Mouse (Mus musculus) kidney, postnatal 36 days (tissue): ENCODE data around the gene Pdlim1.

Experiments
- DNase-seq, 2 experiments: peaks; one replicate each; pipeline ENCODE4 v3.0.0; 2021 to 2022; ENCODE audit warnings: mixed read lengths in 2 of 2

Pdlim1 gene

DNA sequence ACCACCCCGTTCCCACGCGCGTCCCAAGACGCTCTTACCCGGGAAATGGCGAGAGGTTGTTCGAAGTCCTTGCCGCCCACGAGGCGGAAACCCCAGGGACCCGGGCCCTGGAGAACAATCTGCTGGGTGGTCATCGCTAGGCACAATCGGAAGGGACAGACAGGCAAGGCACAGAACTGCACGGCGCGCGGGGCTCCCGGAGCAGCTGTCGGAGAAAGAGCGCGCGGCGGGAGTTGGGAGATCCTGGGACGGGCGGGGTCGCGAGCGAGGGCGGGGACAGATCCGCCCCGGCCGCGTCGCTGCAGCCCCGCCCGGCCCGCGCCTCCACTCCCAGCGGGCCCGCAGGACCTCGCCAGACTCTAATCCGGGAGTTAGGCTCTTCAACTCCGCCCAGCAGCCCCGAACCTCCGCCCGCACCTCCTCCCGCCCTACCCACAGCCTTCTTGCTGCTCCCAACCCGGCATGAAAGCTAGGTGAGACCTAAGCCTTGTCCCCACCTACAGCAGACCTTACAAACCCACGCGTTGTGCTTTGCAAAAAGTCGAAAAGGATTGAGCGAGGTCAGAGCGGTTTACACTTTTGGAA, at the start of gene Pdlim1:
Gene Pdlim1 (minus strand): TSS at position 535 of the 585 bp plus-strand sequence.
- DNase-seq, result peak; percentile 56 to 75

DNA sequence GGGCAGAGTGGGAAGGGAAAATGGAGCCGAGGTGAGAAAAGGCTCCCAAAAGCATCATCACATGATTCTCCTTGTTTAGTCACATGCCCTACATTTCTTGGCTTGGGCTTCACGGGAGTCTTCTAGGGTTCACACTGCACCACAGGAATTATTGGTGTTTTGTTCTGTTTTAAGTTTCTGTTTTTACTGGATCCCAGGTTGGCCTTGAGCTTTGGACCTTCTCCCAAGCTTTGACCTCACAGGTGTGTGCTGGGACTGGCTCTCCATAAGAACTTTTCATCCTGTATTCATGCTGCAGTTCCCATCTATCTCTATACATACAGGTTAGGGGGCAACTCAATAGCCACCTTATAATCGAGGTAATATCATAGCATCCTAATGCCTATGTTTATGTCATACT, 47.6 kb upstream of the Pdlim1 start:
- no peak for DNase-seq

DNA sequence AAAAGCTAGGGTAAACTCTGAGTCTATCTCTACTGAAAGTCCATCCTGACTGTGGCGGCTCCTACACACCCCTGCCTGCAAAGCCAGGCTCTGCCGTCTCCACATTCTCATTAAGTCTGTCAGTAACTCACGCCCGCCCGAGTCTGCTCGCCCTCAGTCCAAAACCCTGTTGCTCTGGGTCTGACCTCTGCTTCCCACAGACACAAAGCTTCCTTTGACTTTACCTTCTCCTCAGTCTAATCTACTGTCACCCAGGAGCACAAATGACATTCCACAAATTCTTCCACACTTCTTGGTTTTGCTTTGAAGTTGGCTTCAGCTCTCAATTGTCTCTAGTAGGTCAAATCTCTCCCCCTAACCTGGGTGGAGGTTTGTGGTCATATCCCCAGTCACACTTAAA, 46.9 kb upstream of the Pdlim1 start:
- no peak for DNase-seq

DNA sequence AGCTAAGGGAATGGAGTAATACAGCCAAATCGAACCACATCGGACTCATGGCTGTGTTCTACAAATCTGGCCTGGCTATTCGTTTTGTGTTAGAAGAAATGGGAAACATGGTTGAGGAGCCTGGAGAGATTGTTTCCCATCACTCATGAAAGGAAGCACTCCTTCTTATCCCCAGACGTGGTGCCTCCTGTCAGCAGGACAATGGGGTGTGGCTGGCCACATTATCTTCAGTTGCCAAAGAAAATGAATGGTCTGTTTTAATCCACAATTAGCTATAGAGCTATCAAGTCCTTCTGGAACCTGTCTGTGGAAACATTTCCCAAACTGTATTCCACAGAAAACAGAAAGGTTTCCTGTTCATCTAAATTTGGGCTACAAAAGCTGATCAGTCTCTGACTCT, 45.4 kb upstream of the Pdlim1 start:
- DNase-seq, result no peak

DNA sequence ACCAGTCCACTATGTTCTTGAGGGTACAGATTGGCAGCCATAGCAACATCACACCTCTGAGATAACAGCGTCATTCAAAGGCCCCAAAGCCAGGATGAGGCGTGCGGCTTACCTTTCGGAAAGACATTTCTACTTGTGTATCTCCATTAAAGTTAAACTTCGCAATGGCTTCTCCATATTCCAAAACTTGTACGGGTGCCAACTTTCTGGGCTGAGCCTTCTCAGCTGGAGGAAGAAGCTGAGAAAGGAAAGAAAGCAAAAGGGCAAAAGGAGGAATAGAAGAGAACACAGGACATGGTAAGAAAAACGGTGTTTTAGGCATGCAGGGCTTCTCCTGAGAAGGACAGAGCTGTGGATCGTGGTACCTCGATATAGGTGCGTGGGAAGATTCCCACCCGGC, 42.6 kb upstream of the Pdlim1 start:
- no peak for DNase-seq

DNA sequence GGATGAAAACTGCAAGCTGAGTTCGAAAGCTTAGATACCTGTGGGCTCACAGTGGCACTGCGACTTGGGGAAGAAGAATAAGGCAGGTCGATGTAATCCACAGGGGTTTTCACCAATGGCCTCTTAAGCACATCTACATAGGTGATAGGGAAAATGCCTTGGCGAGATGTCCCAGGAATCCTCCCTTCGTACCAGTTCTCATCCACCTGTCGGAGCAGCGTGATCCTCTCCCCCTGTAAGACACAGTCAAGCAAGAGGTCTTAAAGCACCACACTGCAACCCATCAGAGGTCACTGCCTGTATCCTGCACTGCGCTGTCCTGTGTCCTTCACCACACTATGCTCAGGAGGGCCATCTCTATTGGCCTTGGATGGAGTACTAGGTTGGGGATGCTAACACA, 40.0 kb upstream of the Pdlim1 start:
- DNase-seq, result no peak

DNA sequence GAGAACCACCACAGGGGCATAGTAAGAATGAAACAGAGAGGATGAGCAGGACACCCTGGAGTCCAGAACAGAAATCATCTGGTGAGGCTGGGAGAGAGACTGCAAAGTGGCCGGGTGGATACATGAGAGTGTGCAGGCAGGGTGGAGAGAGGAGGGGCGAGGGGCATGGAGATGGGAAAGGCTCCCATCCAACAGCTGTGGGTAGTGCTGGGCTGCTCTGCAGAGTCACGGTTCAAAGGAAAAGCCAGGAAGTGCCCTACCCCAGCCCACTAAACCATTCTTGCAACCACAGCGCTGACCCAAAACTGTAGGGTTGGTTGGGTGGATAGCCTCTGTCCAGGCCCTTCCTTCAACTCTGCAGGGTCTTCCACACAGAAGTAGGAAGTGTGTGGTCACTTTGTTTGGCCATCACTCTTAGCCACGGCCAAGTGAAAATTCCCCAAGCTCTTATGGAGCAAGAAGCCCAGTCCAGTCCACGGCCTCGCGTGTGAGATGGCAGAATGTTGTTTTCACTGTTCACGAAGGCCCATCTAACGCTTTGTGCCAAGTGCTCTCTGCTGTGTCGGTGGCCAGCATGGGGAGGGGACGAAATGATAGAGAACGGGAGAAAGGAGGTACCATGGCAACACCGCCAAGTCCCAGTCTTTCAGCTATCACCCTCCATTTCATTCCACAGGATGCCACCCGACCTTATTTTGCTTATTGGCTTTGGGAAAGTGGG, 38.9 kb upstream of the Pdlim1 start:
- no peak for DNase-seq

DNA sequence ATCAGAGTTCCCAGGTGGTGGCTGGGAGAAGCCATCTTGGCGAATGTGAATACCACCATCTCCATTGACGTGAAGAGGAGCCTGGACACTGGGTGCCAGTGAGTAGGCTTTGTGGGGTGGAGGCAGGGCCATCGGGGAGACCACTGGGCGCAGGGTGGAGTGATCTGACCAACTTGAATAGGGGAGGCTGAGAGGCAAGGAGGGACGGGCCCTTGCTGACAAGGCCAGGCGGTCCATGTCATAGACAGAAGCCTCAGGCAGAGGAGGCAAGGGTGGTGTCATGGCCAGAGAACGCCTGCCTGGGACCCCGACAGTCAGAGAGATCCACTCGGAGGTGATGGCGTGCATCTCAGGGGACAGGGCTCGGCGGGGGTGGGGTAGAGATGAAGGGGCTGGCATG, 38.3 kb upstream of the Pdlim1 start:
- DNase-seq, result no peak

DNA sequence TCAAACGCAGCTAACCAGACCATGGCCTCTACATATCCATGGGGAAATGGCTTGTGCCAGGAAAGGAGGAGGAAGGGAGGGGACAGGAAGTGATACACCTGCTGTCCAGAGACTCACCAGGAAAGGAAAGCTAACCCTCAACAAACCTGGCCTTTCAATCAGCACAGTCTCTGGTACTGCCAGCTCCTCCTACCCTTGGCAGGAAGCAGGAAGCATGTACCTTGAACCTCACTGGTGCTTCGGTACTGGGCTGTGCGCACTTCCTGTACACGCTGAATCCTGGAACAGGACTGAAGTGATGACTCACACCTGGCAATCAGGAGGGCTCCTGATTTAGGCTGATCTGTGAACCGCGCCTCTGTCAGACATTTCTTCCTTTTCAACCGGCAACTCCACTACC, 35.9 kb upstream of the Pdlim1 start:
- DNase-seq, result no peak

DNA sequence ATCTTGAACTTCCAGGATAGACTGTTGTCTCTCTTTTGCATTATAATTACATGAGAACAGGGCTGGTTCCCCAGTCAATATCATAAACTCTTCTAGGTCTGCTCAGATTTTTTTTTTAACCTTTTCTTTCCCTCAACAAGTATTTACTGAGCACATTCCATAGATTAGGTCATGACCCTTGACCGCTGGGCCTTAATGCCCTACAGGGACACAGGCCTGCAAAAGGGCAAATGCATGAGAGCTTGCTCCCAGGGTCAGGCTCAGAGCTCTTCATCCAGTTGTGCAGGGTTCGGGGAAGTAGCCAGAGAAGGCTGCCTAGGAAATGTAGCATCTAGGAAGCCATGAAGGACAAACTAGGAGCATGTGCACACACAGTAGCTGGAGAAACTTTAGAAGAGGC, 35.0 kb upstream of the Pdlim1 start:
- no peak for DNase-seq

DNA sequence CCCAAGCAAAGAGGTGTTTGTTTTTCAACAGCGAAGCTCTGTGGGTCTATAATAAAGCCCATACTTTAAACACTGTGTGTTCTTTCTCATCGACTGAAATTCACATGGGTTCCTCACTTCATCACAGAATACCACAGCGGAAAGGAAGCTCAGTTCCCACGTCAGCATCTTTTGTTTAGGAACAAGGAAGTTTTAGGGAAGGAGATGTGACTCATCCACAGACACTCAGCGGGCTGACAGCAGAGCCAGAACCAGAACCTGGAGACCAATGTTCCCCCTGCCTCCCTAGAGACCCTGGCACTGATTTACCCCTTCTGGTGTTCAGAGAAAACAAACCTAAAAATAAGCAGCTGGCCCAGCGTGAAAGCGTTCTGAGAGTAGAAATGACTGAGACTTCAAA, 33.8 kb upstream of the Pdlim1 start:
- no peak for DNase-seq

DNA sequence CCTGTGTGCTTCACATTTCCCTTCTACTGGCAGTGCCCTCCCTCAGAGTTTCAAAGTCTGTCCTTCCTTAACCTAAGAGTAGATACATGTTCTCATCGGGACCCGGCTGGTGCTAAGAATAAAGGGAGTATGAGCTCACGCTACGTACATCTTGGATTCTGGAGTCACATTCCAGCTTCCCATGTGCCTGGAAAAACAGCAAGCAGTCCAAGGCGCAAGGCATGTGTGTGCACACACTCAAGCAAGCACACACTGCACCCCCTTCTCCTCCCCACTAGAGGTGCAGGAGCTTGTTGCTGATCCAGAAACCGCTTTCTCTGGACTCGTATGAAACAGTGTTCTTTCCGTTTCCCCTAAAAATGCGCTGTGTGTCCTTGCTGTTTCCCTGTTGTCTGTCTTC, 31.3 kb upstream of the Pdlim1 start:
- DNase-seq, result no peak

DNA sequence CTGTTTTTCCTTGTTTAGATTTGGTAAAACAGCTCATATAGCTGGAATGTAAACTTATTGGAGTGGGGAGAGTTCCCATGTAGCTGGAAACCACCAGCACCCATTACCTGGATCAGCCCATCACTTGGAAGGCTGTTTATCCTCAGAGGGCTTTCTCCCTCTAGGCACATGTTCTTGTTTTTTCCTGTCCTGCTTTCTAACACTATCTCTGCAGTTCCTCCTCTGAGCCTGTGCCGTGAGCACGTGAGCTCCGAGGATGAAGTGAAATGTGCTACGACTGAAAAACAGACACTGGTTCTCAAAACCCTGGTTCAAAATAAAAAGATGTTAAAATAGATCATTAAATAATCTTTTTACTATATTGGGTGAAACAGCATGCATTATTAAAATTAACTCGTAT, 30.8 kb upstream of the Pdlim1 start:
- DNase-seq, result no peak

DNA sequence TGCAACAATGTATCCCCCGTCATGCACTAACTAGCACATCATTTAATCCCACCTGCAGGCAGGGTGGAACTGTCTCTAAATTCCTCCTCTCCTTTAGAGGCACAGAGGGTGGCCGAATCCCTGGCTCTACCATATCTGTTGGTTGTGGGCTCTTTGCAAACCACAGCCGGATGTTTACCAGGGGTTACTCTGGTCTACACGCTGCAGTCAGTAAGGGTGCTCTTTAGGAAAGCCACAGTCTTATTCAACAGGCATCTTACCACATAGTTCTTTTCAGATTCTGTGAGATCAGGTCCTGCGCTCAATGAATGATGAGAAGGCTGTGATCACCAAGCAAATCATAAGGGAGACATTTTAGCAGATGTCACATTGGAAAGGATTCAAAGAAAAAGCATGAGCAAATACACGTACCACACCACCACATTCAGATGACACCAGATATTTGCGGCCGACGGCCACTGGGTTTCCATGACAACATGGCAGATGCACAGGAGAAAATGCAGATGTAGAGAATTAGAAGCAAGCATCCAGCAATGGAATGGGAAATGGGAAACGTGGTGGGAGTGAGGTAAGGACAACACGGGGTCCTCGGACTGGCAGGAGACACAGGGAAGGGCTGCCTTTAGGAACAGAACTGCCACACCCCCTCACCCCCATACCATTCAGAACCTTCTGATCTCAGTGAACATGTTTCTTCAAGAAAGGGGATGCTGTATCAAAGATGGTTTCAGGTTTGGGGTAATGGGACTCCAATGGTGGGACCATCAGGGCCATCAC, 28.5 kb upstream of the Pdlim1 start:
- no peak for DNase-seq

DNA sequence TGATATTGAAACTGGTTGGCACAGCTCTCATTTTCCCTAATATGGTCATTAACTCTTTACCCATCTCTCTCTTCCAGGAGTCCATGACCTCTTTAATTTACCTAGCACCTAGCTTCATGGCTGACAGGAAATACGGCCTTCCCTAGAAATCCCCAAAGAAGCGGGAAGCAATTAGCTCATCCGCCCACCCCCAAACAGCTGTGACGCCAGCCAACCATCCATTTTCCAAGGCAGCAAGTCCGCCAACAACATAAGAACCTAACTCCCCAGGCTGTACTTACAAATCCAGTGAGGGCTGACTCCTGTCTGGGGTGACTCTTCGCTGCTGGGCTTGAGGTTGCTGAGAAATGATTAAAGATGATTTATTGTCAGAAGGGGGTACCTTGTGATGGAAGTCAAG, 27.5 kb upstream of the Pdlim1 start:
- DNase-seq, result no peak

DNA sequence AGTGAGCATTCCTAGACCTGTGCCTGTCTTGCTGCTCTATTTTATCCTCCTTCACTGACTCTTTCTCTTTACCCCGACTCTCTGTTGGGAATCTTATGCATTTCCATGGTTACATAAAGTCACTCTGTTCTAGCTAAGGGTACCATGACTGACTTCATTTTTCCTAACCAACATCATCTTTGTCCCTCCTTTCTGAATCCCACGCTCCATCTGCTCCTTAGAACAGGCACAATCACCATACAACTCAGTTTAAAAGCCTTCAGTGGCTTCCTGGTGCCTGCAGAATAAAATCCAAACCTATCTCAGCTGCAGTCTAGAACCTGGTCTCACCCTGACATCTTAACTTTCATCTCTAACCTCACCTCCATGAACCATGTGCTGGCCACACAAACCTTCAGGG, 26.9 kb upstream of the Pdlim1 start:
- no peak for DNase-seq

DNA sequence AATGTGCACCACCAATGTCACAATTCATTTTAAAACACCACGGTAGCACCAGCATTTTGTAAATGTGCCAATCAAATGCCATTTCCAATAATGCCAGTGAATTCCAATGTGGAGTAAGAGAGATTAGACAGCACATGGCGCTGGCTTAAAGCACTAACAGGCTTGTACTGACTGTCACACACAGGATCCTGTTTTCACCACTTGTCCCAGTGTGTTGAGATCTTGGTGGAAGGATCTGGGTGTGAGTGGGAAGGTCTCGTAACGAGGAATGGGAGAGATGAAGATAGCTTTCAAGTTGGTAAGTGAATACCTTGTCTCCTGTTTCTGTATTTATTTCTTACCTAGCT, 26.1 kb upstream of the Pdlim1 start:
- DNase-seq, result no peak

DNA sequence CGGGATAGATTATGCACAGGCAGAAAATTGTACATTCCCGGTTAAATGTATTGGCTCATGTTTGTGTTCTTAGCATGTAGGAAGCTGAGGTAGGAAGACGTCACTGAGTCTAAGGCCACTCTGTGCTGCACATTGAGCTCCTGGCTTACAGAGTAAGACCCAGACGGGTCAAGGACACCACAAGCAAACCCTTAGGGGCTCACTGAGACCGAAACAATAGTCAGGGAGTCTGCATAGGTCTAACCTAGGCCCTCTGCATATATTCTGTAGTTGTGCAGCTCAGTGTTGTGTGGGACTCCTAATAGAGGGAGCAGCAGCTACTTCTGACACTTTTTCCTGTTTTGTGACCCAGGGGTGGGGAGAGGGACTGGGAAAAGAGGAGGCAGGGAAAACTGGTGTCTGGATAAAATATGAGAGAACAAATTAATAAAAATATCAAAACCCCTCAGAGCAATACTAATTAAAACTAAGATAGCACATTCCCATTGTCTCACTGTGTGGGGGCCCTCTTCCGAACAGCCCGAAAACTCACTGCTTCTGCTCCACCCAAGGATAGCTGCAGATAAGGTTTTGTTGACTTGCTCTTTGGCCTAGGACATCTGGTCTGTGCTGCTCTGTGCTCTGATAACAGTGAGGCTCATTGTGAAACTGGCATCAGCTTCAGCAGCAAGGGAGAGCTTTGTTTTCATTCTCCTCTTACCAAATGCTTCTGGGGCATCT, 25.6 kb upstream of the Pdlim1 start:
- peak in 1 of 2 experiments; percentile 23 for DNase-seq

DNA sequence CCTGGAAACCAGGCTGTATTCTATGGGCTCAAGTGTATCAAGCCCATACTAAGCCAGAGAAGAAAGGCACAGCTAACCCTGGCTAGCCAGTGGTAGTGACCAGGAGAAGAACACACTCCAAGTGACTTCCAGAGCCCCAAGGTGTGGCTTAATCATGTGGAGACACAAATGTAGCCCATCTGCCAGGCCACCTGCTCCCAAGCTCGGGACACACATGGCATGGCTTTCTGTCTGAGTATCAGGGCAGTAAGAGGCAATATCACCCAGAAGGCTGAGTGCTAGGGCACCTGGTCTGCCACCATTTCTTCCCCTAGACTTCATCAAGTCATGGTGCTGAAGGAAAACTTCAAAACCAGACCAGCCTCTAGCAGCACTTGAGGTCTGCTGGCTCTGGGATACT, 22.6 kb upstream of the Pdlim1 start:
- no peak for DNase-seq

DNA sequence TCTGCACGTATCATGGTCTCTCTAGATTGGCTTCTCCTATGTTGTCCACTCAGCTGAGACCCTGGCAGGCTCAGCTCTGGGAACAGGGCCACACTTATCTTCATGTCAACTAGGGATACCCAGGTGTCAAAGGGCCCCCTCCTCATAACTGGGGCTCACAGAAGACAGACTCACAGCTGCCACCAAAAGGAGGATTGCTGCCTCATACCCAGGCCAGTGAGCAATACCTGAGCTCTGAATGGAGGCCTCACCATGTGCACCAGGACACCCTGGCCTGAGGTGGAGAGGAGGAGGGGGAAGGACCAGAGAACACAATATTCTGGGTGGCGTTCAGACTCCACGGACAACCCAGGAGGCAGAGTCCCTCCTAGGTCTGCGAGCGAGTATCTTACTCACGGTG, 22.1 kb upstream of the Pdlim1 start:
- no peak for DNase-seq

DNA sequence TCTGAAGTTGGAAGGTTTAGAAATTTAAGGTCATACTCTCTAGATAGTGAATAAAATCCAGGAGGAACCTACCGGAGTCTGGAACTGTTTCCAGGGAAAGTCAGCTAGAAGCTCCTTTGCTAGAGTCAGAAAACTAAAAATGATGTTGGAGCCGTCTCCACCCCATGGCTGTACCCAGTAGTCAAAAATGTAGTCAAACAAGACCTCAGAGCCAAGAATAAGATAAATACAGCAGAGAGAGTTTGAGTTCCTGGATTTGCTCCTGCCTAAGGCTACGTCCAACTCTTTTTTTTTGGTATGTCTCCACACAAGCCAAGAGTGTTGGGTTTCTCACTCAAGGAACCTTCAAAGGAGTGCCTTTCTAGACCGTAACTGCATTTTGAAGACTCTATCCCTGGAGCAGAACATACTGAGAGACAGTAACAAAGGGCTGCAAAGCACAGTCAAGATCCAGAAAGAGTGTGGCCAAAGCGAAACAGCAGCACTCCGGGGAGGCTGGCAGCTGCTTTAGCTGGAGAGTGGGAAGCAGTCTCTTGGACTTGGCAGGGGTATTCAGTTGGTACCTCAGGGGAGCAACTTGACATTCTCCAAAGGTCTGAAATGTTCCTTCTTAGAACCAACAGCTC, 18.6 kb upstream of the Pdlim1 start:
- DNase-seq, result no peak

DNA sequence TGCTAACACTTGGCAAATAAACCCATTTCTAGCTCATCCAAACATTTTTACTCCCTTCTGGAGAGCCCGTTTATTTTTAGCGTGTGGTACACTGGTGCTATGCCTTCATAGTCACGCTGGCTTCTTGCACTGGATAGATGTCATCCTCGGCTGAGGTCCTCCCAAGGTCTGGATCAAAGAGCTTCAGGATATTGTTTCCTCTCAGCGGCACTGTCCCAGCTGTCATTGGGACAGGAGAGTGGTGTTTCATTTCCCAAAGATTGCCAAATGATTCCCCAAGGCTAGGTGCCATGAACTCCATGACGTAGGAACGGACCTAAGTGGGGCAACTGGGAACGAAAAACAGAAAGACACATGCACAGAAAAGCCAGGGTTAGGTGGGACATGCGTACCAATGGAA, 16.8 kb upstream of the Pdlim1 start:
- no peak for DNase-seq

DNA sequence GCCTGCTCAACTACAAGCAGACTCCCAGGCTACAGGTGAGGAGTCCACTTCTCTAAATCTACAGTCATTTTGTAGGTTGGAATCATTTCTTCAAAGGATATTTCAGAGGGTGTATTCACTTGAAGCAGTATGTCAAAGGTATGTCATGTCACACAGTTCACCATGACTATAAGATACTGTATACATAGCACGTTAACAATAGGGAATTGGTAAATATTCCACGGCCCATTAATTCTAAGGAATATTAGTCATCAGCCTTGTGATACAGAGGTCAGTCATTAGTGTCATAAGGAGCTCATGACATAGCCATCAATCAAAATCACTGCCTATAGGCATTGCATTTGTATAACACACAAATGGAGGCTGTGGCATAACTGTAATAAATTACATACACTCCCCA, 13.1 kb upstream of the Pdlim1 start:
- no peak for DNase-seq
